Mouse (Mus musculus): ENCODE measurements around the gene Myog.

DNA sequence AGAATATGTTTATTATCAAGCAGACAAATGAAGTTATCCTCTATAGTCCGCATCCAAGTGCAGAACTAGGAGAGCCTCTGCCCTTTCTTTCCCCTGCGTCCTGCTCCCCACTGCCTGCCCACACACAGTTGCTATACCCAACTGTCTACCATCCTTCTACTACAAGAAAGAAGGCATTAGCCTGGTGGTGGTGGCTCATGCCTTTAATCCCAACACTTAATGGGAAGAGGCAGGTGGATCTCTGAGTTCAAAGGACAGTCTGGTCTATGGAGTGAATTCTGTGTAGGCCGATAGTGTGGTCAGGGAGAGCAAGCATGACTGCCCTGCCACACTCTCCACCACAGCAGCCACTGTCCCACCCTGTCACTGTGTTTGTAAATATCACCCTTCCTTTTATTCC is 20.9 kb downstream of the Myog start:
- TF ChIP-seq ZC3H11A (IDR thresholded peaks at IDR 0.05; ENCODE audit: borderline replicate concordance, low read depth, low read length), result no peak
- no peak for TF ChIP-seq ZNF384 (IDR thresholded peaks at IDR 0.05; ENCODE audit: low read depth, low read length)
- no peak for TF ChIP-seq CHD2 (IDR thresholded peaks at IDR 0.05; ENCODE audit: low read depth, low read length)

All from ES-E14 (cell line).